Mouse (Mus musculus): ENCODE data around the gene Neo1. TPM values are rescaled to one million over a fixed set of nuclear protein-coding genes. Genes with fewer than 3 reads are reported as not detected.

The Neo1 gene
- polyA plus RNA-seq, 2 experiments from 2014 or later, result 0.24 to 0.32 TPM

GRCm38 (mm10) chr9:58859080-58859635 lies 177.1 kb downstream of the Neo1 start:
- no peak for ATAC-seq

GRCm38 (mm10) chr9:58854931-58855330 lies 181.3 kb downstream of the Neo1 start:
- no peak for ATAC-seq

GRCm38 (mm10) chr9:58849576-58850315 lies 186.5 kb downstream of the Neo1 start:
- ATAC-seq, result no peak

GRCm38 (mm10) chr9:58847676-58848075 lies 188.6 kb downstream of the Neo1 start:
- ATAC-seq, result no peak

- no peak for ATAC-seq
Observed at GRCm38 (mm10) chr9:58847008-58847407, 189.2 kb downstream of the Neo1 start.

GRCm38 (mm10) chr9:58844597-58844996 lies 191.6 kb downstream of the Neo1 start:
- ATAC-seq, result no peak

GRCm38 (mm10) chr9:58841655-58842054 lies 194.6 kb downstream of the Neo1 start:
- no peak for ATAC-seq

- no peak for ATAC-seq
Observed at GRCm38 (mm10) chr9:58838504-58838903, 197.7 kb downstream of the Neo1 start.

GRCm38 (mm10) chr9:58837174-58837573 lies 199.1 kb downstream of the Neo1 start:
- no peak for ATAC-seq

- no peak for ATAC-seq
Observed at GRCm38 (mm10) chr9:58832939-58833338, 203.3 kb downstream of the Neo1 start.

- no peak for ATAC-seq
Observed at GRCm38 (mm10) chr9:58829627-58830026, 206.6 kb downstream of the Neo1 start.

Other genes with a start within 250 kb of the Neo1 start
- gene Hcn4, start 213.0 kb downstream of the Neo1 start, polyA plus RNA-seq (2017; shearing (Covaris generic)), result not detected